Mouse (Mus musculus) layer of hippocampus, postnatal 36 days (tissue): Measurements from ENCODE around the gene Sobp. TPM values are rescaled to one million over a fixed set of nuclear protein-coding genes. Genes with fewer than 3 reads are reported as not detected.

Source experiments
- DNase-seq, 2 experiments: peaks; one replicate each; pipeline ENCODE4 v3.0.0; 2022
- total RNA-seq, 2 experiments: library from RNA; stranded (reverse); gene quantifications; 2 replicates each; pipeline ENCODE4 v1.2.3; 2021

Sobp gene
- total RNA-seq, 2 experiments from 2014 or later: 83.0 to 84.4 TPM

DNA sequence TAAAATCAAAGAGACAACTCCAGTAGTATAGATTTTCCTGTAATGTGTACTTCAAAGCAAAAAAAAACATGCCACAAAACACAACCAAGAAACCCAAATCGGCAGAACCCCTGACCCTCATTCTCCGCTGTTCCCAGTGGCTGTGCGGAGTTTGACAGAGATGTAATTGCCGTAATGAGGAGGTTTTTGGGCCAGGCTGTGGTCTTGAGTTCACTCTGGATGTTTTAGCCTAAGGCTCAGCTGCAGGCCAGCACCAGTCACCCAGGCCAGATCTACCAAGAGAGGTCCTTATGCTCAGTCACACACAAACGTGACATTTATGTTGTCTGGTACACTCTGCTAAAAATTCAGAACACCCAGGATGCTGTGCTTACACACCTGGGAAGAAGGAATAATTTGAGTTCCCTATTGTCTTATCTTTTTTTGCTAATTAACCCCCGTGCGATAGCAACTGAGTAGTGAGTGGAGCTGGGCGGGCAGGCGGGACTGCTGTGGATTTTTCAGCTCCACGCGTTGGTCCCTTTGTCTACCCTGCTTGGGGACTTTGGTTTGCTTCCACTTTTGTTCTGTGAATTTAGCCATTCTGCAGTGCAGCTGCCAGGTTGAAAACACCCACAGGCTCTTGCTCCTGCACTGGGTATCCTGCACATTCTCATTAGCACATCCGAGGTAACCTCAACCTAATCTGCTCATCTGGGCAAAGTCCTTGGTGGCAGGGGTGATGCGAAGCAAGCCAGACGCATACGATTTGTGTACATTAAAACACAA, 140.7 kb downstream of the Sobp start:
- DNase-seq: no peak

DNA sequence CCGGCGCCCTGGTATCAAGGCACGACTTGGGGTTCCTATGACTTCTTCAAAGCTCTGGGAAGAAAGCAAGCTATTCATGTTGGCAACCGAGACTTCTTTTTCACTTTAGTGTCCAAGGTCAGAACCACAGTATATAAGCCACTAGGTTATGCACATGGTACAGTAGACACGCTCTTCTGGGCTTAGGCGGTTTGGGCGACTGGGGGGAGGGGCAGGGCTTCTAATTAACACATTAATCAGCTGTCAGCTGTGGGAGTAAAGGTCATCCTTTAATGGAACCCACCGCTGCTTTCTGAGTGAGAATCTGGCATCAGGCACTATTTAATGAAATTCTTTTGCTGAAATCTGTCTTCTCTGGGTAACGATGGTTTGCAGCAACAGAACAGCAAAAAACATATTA, 147.3 kb downstream of the Sobp start:
- DNase-seq: no peak

DNA sequence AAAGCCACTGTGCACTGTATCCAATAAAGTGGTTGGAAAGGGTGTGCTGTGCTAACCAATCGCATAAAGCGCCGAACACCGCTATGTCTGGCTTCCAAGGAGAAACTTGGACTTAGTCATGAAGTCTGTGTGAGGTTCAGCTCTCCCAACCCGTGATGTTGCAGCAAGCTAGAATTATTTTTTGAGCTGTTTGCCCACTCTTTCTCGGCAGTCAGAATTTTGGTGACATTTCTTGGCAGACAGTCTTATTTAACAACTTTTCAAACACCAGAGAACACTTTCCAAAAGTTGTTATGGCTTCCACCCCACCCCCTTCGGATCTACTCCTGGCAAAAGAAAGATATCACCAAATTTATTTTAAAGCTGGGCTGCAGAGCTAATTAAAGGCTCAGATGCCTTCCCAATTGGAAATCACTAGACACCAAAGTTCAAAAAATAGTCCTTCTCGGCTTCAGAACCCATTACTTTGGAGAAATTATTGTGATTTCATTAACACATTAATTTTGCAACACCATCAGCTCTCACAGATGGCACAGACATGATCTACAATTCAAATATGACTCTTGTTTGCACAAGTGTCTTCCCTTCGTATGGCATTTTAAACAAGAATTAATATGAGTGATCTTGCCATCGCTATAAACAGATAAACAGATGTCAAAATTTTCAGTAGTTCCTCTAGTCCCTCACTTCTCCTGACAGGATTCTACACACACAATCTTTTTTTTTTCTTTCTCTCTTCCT, 150.7 kb downstream of the Sobp start:
- DNase-seq: no peak

DNA sequence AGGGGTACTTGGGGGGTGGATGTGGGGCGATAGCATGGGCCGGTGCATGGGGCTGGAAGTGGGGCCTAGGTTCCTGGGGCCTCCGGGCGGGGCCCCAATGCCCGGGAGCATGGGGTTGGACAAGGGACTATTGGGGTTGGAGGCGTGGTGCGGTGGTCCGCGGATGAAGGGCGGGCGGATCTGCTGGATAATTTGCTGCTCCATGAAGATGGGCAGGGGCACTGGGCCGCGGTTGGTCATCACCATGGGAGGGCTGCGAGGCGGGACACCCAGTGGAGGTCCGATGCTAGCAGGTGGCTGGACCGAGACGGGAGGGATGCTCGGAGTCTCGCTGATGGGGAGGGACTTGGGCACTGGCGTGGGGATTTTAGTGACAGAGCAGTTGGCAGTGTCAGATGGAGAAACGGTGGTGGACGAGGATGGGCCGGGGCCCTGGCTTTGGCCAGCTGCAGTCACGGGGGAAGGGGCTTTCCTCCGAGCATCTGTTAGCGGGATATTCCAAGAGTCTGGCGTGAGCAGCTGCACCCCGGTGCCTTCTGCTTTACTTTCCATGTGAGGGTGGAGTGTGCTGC, 152.1 kb downstream of the Sobp start:
- no peak for DNase-seq

DNA sequence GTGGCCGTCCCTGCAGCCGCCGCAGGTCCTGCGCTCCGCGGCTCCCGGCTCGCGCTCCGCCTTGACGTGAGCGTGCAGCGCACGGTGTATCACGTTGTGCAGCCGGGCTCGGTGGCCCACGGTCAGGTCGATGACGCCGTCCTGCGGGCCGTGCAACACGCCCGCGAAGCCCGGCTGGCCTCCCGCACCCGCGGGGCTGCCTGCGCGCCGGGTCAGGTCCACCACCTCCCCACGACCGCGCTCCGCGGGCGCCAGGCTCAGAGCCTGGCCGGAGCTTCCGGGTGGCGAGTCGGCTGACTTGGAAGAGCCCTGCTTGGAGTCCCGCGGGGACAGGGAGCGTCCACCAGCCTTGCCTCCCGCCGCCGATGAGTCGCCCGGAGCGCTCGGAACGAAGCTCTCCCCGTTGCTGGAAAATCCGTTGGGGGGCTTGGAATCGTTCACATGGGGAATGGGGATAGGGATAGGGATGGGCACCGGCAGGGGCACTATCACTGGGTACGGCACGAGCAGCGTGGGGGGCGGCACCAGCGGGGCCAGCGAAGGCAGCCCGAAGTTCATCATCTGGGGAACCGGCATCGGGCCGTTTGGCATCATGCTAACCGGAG, 152.7 kb downstream of the Sobp start:
- DNase-seq: no peak

DNA sequence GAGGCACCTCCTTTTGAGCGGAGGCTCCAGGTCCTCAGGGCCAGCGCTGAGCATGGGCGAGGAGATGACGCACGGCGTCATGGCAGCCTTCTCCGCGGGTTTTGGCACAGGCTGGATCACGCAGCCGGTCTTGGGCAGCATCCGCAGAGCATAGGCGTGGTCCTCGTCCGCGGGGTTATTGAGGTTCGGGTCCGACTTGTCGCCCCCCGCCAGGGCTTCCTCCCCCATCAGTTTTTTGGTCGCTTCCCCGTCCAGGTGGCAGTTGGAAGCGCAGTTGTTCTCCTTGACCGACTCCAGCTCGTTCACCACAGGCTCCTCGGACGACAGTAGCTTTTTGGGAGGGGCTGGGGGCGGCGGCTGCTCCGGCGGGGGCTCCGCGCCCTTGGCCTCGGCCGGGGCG, 153.3 kb downstream of the Sobp start:
- DNase-seq: no peak

DNA sequence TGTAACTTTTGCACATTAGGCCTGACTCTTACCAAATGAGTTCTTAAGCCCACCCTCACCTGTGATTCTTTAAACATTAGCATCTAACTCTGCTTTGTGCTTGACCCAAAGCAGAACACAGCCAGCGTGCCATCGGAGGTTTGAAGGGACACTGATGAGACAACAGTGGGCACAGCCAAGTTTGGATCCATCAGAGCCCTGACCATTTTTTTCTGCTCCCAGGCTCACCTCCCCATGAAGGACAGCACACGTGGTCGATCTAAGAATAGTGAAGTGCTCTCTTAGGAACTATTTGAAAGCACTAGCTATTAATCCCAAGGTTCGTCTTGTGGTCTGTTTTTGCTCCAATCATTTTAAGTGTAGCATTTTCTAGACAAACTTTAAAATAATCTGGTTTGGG, 159.5 kb downstream of the Sobp start:
- no peak for DNase-seq

DNA sequence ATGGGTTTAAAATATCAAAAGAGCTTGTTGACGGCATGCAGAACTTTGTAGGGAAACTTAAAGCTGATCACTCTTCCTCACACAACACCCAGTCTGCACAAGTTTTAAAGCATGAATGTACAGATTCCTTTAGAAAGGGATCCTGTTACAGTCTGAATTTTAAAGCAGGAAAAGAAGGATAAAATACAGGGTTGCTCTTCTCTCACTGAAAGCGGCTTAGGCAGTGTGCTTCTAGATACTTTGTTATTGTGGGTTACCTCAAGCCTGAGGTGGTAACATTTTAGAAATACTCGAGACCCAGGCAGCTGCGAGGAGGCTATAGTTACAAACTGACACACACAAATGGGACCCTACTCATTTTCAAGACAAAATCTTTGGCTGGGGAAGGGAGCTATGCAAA, 160.0 kb downstream of the Sobp start:
- no peak for DNase-seq

DNA sequence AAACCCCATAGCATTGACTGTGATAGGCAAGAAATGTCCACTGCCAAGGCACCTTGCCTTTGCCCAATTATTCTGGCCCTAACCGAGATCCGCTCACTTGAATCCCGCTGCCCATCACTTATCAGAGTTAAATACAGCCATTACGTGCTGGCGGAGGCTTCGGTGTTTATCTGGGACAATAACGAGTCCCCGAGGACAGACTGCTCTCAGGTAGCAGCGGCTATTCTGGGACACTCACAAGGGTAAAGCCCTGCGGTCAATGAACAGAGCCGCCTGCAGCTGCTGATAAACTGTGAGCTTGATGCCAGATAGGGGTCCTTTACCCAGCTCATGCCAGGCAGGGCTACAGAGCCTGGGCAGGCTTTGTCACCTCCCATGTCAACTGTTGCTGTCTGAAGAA, 166.2 kb downstream of the Sobp start:
- no peak for DNase-seq

DNA sequence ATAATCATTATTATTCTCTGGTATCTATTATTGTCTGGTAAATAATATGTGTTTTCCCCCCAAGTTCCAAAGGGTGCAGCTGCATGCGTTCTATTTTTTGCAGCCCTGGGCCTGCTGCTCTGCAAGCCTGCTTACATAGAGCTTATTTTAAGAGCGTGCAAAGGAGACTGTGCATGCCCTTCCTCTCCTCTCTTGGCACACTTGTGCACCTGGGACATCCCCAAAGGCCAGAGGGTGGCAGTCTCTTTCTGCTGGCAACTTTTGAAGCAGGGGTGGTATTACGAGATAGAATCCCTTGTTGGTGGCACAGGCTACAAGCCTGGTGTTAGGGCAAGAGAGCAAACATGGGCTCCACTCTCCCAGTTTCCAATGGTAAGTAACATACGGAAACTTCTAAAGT, 167.8 kb downstream of the Sobp start:
- no peak for DNase-seq

DNA sequence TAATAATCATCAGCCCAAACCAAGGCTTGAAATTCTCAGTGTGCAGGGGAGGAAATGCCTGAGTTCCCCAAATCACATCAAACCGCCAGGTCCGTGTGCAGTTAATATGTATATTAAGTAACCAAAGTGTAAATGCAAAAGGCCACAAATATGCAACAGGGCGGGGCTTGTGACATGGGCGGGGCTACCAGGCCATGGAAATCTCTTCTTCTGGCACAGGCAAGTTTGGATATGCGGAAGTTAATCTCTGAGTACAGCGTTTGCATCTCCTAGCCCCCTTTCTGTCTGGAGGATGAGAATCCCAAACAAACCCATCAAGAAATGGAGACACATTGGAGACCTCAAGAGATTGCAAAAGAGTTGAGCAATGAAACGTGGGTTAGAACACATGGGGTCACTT, 168.7 kb downstream of the Sobp start:
- no peak for DNase-seq

DNA sequence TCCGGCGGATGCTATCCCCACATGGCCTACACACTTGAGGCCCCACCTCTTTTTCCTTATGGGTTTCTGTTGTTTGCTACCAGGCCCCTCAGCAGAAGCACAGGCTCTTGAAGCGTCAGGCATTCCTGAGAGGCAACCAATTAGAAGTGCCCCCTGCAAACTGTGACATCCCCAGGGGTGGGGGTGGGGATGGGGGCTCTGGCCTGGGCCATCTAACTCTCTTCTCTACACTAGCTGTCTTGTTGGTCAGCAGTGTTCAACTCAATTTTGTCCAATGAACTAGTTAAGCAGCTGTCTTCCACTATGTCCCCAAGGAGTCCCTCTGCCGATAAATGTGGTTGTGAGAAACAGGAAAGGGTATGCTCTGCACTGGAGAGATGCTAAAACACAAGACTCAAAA, 169.3 kb downstream of the Sobp start:
- DNase-seq: no peak

DNA sequence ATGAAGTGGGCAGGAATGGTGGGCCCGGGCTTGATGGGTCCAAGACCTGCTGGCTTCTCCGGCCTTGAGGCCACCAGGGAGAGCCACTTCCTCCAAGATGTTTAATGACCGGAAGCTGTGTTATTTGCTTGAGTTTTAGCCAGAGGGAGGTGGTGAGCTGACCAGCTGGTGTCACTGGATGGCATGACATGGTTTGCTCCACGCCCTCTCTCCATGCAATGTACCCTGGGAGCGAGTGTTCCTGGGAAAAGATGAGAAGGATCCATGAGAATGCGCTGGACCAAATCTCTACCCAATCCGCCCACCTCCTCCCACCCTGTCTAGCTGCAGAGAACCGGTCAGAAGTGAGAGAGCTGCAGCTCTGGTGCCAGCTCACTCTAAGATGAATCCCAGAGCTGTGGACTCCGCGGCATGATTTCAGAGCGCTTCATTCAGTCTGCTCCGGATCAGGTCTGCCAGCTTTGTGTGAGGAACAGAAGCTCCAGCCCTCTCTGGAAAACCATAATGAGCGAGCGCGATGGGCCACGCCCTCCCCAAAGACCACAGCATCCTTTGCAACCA, 170.1 kb downstream of the Sobp start:
- no peak for DNase-seq

DNA sequence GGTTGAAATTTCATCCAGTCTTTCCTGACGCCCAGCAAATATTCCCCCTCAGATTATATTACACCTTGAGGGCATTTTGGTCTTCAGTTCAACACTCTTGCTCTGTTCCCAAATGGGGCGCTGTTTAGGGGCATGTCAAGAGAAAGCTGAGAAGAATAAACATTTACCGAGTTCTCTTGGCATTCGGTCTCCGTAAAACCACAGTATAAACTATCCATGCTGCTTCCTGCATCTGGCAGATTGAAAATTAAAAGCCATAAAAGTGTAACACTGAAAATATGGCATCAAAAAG, 170.9 kb downstream of the Sobp start:
- DNase-seq: no peak

DNA sequence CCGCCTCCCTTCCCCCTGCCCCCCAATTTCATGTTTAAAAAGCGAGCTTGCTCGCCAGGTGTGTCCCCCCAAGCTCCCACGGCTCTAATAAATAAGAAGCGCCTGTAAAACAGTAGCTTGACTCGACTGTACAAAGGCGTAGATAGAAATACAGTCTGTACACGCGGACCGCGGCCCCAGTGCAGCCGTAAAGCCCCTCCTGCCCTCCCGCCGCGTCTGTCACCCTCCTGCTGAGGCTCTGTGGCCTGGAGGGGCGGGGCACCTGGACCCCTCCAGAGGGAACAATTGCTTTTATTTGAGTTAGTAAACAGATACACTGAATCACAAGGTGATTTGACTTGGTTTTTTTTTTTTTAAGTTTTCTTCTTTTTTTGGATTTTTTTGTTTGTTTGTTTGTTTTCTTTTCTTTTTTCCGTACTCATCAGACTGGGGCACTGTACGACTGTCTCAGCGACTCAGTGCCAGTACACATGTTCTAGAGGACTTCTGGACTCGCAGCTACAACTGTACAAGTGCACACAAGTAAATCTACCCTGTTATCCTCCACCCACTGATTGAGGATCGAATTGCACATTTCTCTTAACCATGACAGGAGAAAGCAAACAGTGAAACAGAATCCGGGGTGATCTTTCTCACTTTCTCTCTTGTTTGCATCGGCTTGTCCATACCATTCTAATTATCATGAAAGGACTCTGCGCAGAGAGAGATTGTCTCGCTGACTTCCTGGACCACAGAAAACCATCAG, 171.4 kb downstream of the Sobp start:
- no peak for DNase-seq

DNA sequence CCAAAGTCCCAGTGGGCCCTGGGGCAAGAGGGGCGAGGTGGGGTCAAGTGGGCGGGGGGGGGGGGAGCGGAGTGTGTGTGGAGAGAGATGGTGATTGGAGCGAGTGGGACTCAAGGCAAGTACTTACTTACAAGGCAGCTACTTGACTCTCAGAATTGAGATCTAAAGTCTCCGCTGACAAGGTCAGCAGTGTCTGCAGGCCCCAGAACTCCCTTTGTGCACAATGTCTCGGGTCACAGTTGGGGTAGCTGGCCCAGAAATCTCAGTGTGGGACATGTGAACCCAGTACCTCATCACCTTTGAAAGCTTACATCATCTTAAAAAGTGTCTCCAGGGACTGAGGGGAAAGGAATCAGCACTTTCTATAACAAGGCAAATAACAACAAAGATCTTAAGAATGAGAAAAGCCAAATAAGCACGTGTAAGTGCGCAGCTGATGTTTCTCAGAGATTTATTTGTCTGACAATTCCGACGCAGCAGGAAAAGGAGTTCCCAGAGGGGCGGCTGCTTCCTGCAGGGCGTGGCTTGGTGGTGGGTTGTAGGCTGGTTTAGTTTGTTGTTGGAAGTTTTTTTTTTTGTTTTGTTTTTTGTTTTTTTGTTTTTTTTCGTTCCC, 172.2 kb downstream of the Sobp start:
- DNase-seq: no peak

DNA sequence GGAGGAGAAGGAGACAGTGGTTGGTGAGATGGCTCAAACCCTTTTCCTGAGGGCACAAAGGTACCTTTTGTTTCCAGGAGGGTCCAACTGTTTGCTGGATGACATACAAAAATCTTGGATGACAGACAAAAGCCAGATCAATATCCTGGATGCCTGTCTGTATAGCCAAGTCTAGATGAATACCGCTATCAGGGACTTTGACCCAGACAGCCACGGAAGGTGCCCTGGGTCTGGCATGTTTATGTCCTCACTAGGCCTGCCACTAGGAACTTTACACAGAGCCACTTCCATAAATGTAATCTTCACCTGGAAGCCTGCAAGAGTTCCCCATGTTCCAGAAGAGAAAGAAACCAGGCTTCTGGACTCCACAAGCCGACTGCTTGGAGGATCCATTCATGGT, 172.9 kb downstream of the Sobp start:
- no peak for DNase-seq

DNA sequence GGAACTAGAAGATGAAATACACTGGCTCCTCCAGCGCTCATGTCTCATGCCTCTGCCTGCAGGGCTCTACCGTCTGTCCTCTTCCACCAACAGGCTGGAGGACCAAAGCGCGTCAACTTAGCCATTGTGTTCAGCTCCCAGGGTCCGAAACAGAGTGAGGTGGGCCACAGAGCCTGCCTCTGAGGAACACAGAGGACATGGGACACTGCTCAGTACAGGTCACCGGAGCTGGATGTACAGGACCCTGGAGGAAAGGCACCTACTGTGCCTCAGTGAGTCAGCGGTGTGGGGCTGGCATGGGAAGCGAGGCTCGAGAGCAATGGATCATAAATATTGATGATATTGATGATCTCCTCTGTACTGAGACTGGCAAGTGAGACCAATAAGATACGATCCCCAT, 175.0 kb downstream of the Sobp start:
- DNase-seq: no peak

DNA sequence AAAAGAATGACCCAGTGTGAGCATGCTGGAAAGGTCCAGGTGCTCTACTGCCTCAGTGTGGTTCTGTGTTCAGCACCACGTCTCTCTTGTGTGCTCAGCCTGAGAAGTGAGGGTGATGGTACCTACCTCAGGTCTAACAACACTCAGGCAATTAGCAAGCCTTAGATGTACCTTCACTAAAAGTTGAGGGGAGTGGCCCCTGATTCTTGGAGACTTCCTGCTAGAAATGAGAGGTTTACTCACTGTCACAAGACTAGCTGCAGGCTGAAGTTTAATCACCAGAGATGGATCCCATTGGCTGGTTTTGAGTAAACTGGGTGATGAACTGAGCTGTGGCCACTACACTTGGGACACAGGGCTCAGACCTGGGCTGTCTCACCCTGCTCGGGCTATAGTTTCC, 177.1 kb downstream of the Sobp start:
- no peak for DNase-seq

DNA sequence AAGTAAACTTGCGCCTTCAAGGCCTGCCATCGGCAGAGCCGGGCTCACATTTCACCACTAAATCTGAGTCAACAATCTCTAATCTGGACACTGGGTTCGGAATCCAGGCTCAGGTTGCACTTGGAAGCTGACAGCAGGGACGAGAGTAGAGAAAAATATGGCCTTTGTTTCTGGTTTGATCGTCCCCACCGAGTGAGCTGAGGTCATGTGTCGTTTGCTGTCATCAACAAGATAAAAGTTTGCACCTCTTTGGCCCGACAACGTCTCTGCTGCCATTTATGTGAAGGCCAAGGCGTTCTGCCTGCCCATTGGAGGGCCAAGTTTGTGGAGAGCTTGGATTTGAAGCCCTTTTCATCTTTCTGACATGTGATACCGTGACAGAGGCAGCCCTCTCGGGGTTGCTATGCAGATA, 178.8 kb downstream of the Sobp start:
- no peak for DNase-seq

DNA sequence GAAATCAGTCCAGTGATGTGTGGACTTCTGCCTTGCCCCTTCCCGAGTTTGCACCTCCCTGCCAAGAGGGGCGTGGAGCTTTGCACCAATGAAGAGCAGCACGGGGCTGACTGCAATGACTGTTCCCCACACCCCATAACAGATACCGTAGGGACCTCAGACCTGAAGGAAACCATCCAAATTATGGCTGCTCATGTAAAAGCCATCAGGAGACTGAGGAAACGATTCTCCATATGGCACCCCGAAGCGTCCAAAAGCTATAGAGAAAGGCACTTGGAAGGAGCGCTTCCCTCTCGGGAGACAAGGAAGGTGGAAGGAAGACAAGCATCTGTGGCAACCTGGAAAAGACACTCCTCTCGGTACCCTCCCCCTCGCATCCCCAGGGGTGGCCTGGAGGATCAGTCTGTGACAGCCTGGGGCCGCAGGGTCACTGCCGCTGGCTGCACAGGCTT, 180.0 kb downstream of the Sobp start:
- peak in 1 of 2 experiments; percentile 19 for DNase-seq

DNA sequence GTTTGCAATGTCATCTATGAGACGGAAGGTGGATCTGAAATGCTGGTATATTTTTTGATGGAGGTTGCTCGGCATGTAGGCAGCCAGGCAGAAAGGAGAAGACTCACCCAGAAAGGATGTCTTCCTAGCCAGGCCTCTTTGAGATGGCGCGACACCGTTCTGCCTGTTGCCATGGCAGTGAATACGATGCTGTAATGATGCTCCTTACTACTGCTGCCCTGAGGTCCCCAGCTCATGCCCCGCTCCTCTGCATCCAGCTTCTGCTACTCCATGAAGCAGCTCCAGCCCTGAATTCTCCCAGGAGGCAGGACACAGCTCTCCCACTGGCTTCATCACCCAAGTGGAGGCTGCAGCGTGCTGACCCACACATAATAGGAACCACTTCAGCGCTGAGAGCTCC, 183.3 kb downstream of the Sobp start:
- no peak for DNase-seq
